Mouse (Mus musculus): ENCODE data around the gene Dolpp1.

DNA sequence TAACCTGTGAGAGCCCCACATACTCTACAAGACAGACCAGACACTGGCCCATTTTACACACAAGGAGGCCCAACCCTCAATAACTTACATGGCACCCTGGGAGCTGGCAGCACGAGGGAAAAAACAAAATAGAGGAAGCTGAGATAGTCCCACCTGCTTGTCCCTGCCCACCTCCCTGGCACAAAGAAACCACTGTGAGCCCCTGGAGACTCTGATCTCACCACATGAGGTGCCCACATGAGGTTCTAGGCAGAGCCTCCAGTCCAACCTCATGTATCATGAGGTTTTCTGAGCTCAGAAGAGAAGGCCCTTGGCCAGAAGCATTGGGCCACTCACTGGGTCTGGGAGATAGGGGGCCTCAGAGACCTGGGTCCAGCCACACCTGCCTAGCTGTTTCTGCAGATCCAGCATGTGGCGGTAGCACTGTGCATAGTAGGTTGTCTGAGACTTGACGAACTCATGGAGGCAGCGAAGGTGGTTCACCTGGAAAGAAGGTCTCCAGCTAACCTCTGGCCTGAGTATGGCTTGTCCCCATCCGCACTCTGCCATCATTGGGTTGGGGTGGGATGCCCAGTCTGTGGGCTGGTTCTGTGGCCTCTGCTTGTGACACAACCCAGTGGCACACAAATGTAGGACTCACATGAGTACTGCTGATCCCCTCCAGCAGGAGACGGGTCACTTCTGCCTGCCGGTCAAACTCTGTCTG, 45.9 kb upstream of the Dolpp1 start:
- TF ChIP-seq CHD2 (IDR thresholded peaks at IDR 0.05; ENCODE audit: low read depth, low read length) = no peak
- no peak for TF ChIP-seq ZC3H11A (IDR thresholded peaks at IDR 0.05; ENCODE audit: borderline replicate concordance, low read depth, low read length)
- no peak for TF ChIP-seq HCFC1 (IDR thresholded peaks at IDR 0.05; ENCODE audit: borderline replicate concordance, insufficient read depth, low read length)
- no peak for TF ChIP-seq MAFK (IDR thresholded peaks at IDR 0.05; ENCODE audit: insufficient read depth, low read depth, low read length)
